Mouse (Mus musculus): ENCODE results near the gene Tmem54.

The Tmem54 gene

GRCm38 (mm10) chr4:129130149-129130548, 24.8 kb downstream of the Tmem54 start:
- peak; percentile 86 for DNase-seq (ENCODE audit: low spot score)

GRCm38 (mm10) chr4:129130755-129131303, 25.5 kb downstream of the Tmem54 start:
- peak; percentile 74 for DNase-seq (ENCODE audit: low spot score)

GRCm38 (mm10) chr4:129134799-129135585, 29.6 kb downstream of the Tmem54 start:
- DNase-seq (ENCODE audit: low spot score) = peak; percentile 96

- no peak for DNase-seq (ENCODE audit: low spot score)
Observed at GRCm38 (mm10) chr4:129135637-129136036, 30.3 kb downstream of the Tmem54 start.

- no peak for DNase-seq (ENCODE audit: low spot score)
Observed at GRCm38 (mm10) chr4:129136189-129136578, 30.8 kb downstream of the Tmem54 start.

- DNase-seq (ENCODE audit: low spot score) = no peak
Observed at GRCm38 (mm10) chr4:129136579-129137391, 31.4 kb downstream of the Tmem54 start, which contains the start of gene Fndc5. Fndc5 (plus strand) TSS chr4:129136999.

- DNase-seq (ENCODE audit: low spot score) = no peak
Observed at GRCm38 (mm10) chr4:129137392-129138321, 32.3 kb downstream of the Tmem54 start.

GRCm38 (mm10) chr4:129139642-129140041, 34.3 kb downstream of the Tmem54 start:
- DNase-seq (ENCODE audit: low spot score) = no peak

GRCm38 (mm10) chr4:129140808-129141207, 35.5 kb downstream of the Tmem54 start:
- no peak for DNase-seq (ENCODE audit: low spot score)

GRCm38 (mm10) chr4:129141560-129142438, 36.5 kb downstream of the Tmem54 start:
- DNase-seq (ENCODE audit: low spot score) = no peak

- no peak for DNase-seq (ENCODE audit: low spot score)
Observed at GRCm38 (mm10) chr4:129142439-129143045, 37.2 kb downstream of the Tmem54 start.

- no peak for DNase-seq (ENCODE audit: low spot score)
Observed at GRCm38 (mm10) chr4:129143509-129143908, 38.2 kb downstream of the Tmem54 start.

GRCm38 (mm10) chr4:129144401-129145367, 39.3 kb downstream of the Tmem54 start:
- no peak for DNase-seq (ENCODE audit: low spot score)

- DNase-seq (ENCODE audit: low spot score) = no peak
Observed at GRCm38 (mm10) chr4:129145411-129145810, 40.1 kb downstream of the Tmem54 start.

- no peak for DNase-seq (ENCODE audit: low spot score)
Observed at GRCm38 (mm10) chr4:129145943-129146342, 40.6 kb downstream of the Tmem54 start.

- no peak for DNase-seq (ENCODE audit: low spot score)
Observed at GRCm38 (mm10) chr4:129146392-129146791, 41.0 kb downstream of the Tmem54 start.

GRCm38 (mm10) chr4:129147552-129148103, 42.3 kb downstream of the Tmem54 start:
- no peak for DNase-seq (ENCODE audit: low spot score)

GRCm38 (mm10) chr4:129149321-129149720, 44.0 kb downstream of the Tmem54 start:
- no peak for DNase-seq (ENCODE audit: low spot score)
